Mouse (Mus musculus): ENCODE measurements around the gene Ambp. TPM values are rescaled to one million over a fixed set of nuclear protein-coding genes. Genes with fewer than 3 reads are reported as not detected.

The Ambp gene
- total and polyA plus RNA-seq, 2 experiments from 2014 or later = not detected

GRCm38 (mm10) chr4:63124861-63125466 lies 29.6 kb downstream of the Ambp start:
- H3K9me3 ChIP-seq (ENCODE audit: low read length) = no peaks in the 10 kb centered on the region
- H3K4me1 ChIP-seq (ENCODE audit: insufficient read depth) = no peaks in the 10 kb centered on the region
- no peak overlapping the region for H3K9ac ChIP-seq
- peaks cover 13% of the 10 kb centered on the region for H3K36me3 ChIP-seq (ENCODE audit: insufficient read depth)
- TF ChIP-seq CTCF (IDR thresholded peaks at IDR 0.05; ENCODE audit: low read depth) = no peak
- H3K27me3 ChIP-seq (ENCODE audit: insufficient read depth, low read length) = no peaks in the 10 kb centered on the region
- DNase-seq (no peak), ATAC-seq (peak; percentile 38)
- no peak overlapping the region for H3K4me2 ChIP-seq (ENCODE audit: low read depth)
- no peak overlapping the region for H3K27ac ChIP-seq (ENCODE audit: low read depth, low read length)
- WGBS = 25% methylated on average over 8 of the region's 8 CpGs
- no peak overlapping the region for H3K4me3 ChIP-seq (ENCODE audit: low read depth, low read length)

GRCm38 (mm10) chr4:63118639-63119437 lies 35.8 kb downstream of the Ambp start:
- WGBS = 92% methylated on average over 5 of the region's 5 CpGs
- Histone ChIP-seq H3K9me3 (ENCODE audit: low read length) (no peaks in the 10 kb centered on the region), H3K4me1 (ENCODE audit: insufficient read depth) (no peaks in the 10 kb centered on the region), H3K27ac (ENCODE audit: low read depth, low read length) (no peak overlapping the region), H3K9ac (no peak overlapping the region), H3K4me3 (ENCODE audit: low read depth, low read length) (no peak overlapping the region), H3K36me3 (ENCODE audit: insufficient read depth) (peaks cover 13% of the 10 kb centered on the region), H3K27me3 (ENCODE audit: insufficient read depth, low read length) (no peaks in the 10 kb centered on the region), H3K4me2 (ENCODE audit: low read depth) (no peak overlapping the region)
- TF ChIP-seq CTCF (IDR thresholded peaks at IDR 0.05; ENCODE audit: low read depth) = peak; percentile 99
- ATAC-seq (peak; percentile 94), DNase-seq (peak; percentile 92)

GRCm38 (mm10) chr4:63105651-63106050 lies 48.9 kb downstream of the Ambp start:
- Histone ChIP-seq H3K27ac (ENCODE audit: low read depth, low read length) (no peak overlapping the region), H3K27me3 (ENCODE audit: insufficient read depth, low read length) (no peaks in the 10 kb centered on the region), H3K4me2 (ENCODE audit: low read depth) (no peak overlapping the region), H3K36me3 (ENCODE audit: insufficient read depth) (no peaks in the 10 kb centered on the region; the same call in none of the 2 replicates), H3K9ac (no peak overlapping the region), H3K9me3 (ENCODE audit: low read length) (no peaks in the 10 kb centered on the region), H3K4me3 (ENCODE audit: low read depth, low read length) (no peak overlapping the region), H3K4me1 (ENCODE audit: insufficient read depth) (no peaks in the 10 kb centered on the region)
- no peak for TF ChIP-seq CTCF (IDR thresholded peaks at IDR 0.05; ENCODE audit: low read depth)
- DNase-seq = no peak
- ATAC-seq = no peak
- 84% methylated on average over 8 of the region's 8 CpGs for WGBS

GRCm38 (mm10) chr4:63102025-63102424 lies 52.6 kb downstream of the Ambp start:
- H3K36me3 ChIP-seq (ENCODE audit: insufficient read depth) = no peaks in the 10 kb centered on the region; the same call in none of the 2 replicates
- no peak for DNase-seq
- H3K27ac ChIP-seq (ENCODE audit: low read depth, low read length) = no peak overlapping the region
- no peak for ATAC-seq
- no peak for TF ChIP-seq CTCF (IDR thresholded peaks at IDR 0.05; ENCODE audit: low read depth)
- H3K4me2 ChIP-seq (ENCODE audit: low read depth) = no peak overlapping the region
- WGBS = 93% methylated on average over 4 of the region's 4 CpGs
- H3K4me1 ChIP-seq (ENCODE audit: insufficient read depth) = no peaks in the 10 kb centered on the region
- H3K27me3 ChIP-seq (ENCODE audit: insufficient read depth, low read length) = no peaks in the 10 kb centered on the region
- H3K4me3 ChIP-seq (ENCODE audit: low read depth, low read length) = no peak overlapping the region
- H3K9me3 ChIP-seq (ENCODE audit: low read length) = no peaks in the 10 kb centered on the region
- H3K9ac ChIP-seq = no peak overlapping the region

GRCm38 (mm10) chr4:63100478-63100877 lies 54.1 kb downstream of the Ambp start:
- no peaks in the 10 kb centered on the region; the same call in none of the 2 replicates for H3K36me3 ChIP-seq (ENCODE audit: insufficient read depth)
- 92% methylated on average over 11 of the region's 11 CpGs for WGBS
- H3K9ac ChIP-seq = no peak overlapping the region
- H3K9me3 ChIP-seq (ENCODE audit: low read length) = no peaks in the 10 kb centered on the region
- H3K4me3 ChIP-seq (ENCODE audit: low read depth, low read length) = no peak overlapping the region
- no peak for DNase-seq
- TF ChIP-seq CTCF (IDR thresholded peaks at IDR 0.05; ENCODE audit: low read depth) = no peak
- no peak for ATAC-seq
- H3K4me2 ChIP-seq (ENCODE audit: low read depth) = no peak overlapping the region
- no peaks in the 10 kb centered on the region for H3K4me1 ChIP-seq (ENCODE audit: insufficient read depth)
- H3K27me3 ChIP-seq (ENCODE audit: insufficient read depth, low read length) = no peaks in the 10 kb centered on the region
- no peak overlapping the region for H3K27ac ChIP-seq (ENCODE audit: low read depth, low read length)

GRCm38 (mm10) chr4:63097603-63098002 lies 57.0 kb downstream of the Ambp start:
- H3K9ac ChIP-seq = no peak overlapping the region
- H3K4me3 ChIP-seq (ENCODE audit: low read depth, low read length) = no peak overlapping the region
- TF ChIP-seq CTCF (IDR thresholded peaks at IDR 0.05; ENCODE audit: low read depth) = no peak
- no peaks in the 10 kb centered on the region for H3K27me3 ChIP-seq (ENCODE audit: insufficient read depth, low read length)
- no peak overlapping the region for H3K4me2 ChIP-seq (ENCODE audit: low read depth)
- no peaks in the 10 kb centered on the region for H3K36me3 ChIP-seq (ENCODE audit: insufficient read depth)
- WGBS = 96% methylated on average over 1 of the region's 1 CpGs
- no peaks in the 10 kb centered on the region for H3K9me3 ChIP-seq (ENCODE audit: low read length)
- H3K27ac ChIP-seq (ENCODE audit: low read depth, low read length) = no peak overlapping the region
- DNase-seq (no peak), ATAC-seq (no peak)
- no peaks in the 10 kb centered on the region for H3K4me1 ChIP-seq (ENCODE audit: insufficient read depth)

Other genes with a start within 250 kb of the Ambp start
- gene Zfp618, start 189.2 kb downstream of the Ambp start, total RNA-seq (2014; rRNA removed) = 13.8 and 21.9 TPM in 2 replicates
- 5.5 and 11.1 TPM in 2 replicates for gene Zfp618, start 189.2 kb downstream of the Ambp start, polyA plus RNA-seq (2015; fragmentation: Nextera tagmentation; extraction: Ambion mirVana)
- 0.19 TPM in 1 of 2 replicates, not detected in the other for gene Kif12, start 17.3 kb upstream of the Ambp start, total RNA-seq (2014; rRNA removed)
- not detected in 2 replicates for gene Kif12, start 17.3 kb upstream of the Ambp start, polyA plus RNA-seq (2015; fragmentation: Nextera tagmentation; extraction: Ambion mirVana)
- 2.2 and 5.3 TPM in 2 replicates for gene Col27a1, start 59.2 kb upstream of the Ambp start, total RNA-seq (2014; rRNA removed)
- gene Col27a1, start 59.2 kb upstream of the Ambp start, polyA plus RNA-seq (2015; fragmentation: Nextera tagmentation; extraction: Ambion mirVana) = 0.33 and 0.56 TPM in 2 replicates
- gene Orm1, start 189.8 kb upstream of the Ambp start, total RNA-seq (2014; rRNA removed) = not detected in 2 replicates
- gene Orm1, start 189.8 kb upstream of the Ambp start, polyA plus RNA-seq (2015; fragmentation: Nextera tagmentation; extraction: Ambion mirVana) = not detected in 2 replicates
- not detected in 2 replicates for gene Orm3, start 201.4 kb upstream of the Ambp start, total RNA-seq (2014; rRNA removed)
- not detected in 2 replicates for gene Orm3, start 201.4 kb upstream of the Ambp start, polyA plus RNA-seq (2015; fragmentation: Nextera tagmentation; extraction: Ambion mirVana)
- gene Orm2, start 207.7 kb upstream of the Ambp start, total RNA-seq (2014; rRNA removed) = not detected in 2 replicates
- gene Orm2, start 207.7 kb upstream of the Ambp start, polyA plus RNA-seq (2015; fragmentation: Nextera tagmentation; extraction: Ambion mirVana) = not detected in 2 replicates
- gene Akna, start 248.6 kb upstream of the Ambp start, total RNA-seq (2014; rRNA removed) = 3.5 and 6.1 TPM in 2 replicates
- 1.2 and 3.8 TPM in 2 replicates for gene Akna, start 248.6 kb upstream of the Ambp start, polyA plus RNA-seq (2015; fragmentation: Nextera tagmentation; extraction: Ambion mirVana)

Data from forebrain, postnatal 0 days (tissue).